Mouse (Mus musculus) testis, adult 2 months (tissue): Measurements from ENCODE around the gene Ppa2. TPM values are rescaled to one million over a fixed set of nuclear protein-coding genes. Genes with fewer than 3 reads are reported as not detected.

ENCODE experiments used
- H3K27ac ChIP-seq: fragments of 200-500 bp; 2 replicates; pipeline ENCODE4 v1.5.1; 2012; ENCODE audit warnings: low read depth, low read length; ENCODE audit not compliant: control insufficient read depth, insufficient read depth
- H3K27me3 ChIP-seq: fragments of 200-500 bp; 2 replicates; pipeline ENCODE4 v1.6.1; 2012; ENCODE audit warnings: mild to moderate bottlenecking, low read length, moderate library complexity; ENCODE audit not compliant: control insufficient read depth, insufficient read depth
- H3K36me3 ChIP-seq: fragments of 200-500 bp; 2 replicates; pipeline ENCODE4 v1.6.1; 2012; ENCODE audit warnings: mild to moderate bottlenecking, low read length; ENCODE audit not compliant: control insufficient read depth, insufficient read depth
- H3K4me1 ChIP-seq: fragments of 200-500 bp; 2 replicates; pipeline ENCODE4 v1.6.1; 2012; ENCODE audit warnings: low read length; ENCODE audit not compliant: control insufficient read depth, insufficient read depth
- H3K4me3 ChIP-seq: fragments of 200-500 bp; 2 replicates; pipeline ENCODE4 v1.5.1; 2012; ENCODE audit warnings: low read depth, mild to moderate bottlenecking, low read length, moderate library complexity, mixed read lengths; ENCODE audit not compliant: control insufficient read depth
- CTCF ChIP-seq: fragments of 200-500 bp; IDR thresholded peaks from 2 replicates; pipeline ENCODE4 v1.5.1; 2012; ENCODE audit warnings: low read depth, mild to moderate bottlenecking, inconsistent platforms, low read length, moderate library complexity; ENCODE audit not compliant: control insufficient read depth, insufficient read depth, insufficient replicate concordance
- POLR2A ChIP-seq: fragments of 200-500 bp; IDR thresholded peaks from 2 replicates; pipeline ENCODE4 v1.6.1; 2012; ENCODE audit warnings: low read depth, mild to moderate bottlenecking, inconsistent platforms, low read length, moderate library complexity; ENCODE audit not compliant: control insufficient read depth
- polyA plus RNA-seq: library from polyadenylated mRNA; depleted of rRNA; stranded (reverse); fragments of >200 nt; gene quantifications from 2 replicates; pipeline ENCODE4 v1.2.3, GENCODE M21; 2012

Gene Ppa2
- polyA plus RNA-seq, 1 experiment: 60.0 TPM

- H3K4me3 ChIP-seq: no peak overlapping the region
- no peaks in the 10 kb centered on the region for H3K36me3 ChIP-seq
- H3K27me3 ChIP-seq: no peaks in the 10 kb centered on the region
- no peak overlapping the region for H3K27ac ChIP-seq
- H3K4me1 ChIP-seq: no peaks in the 10 kb centered on the region
- TF ChIP-seq POLR2A (no peak), CTCF (no peak)
Measured at GRCm38 (mm10) chr3:133338851-133339356, 29.0 kb downstream of the Ppa2 start.

GRCm38 (mm10) chr3:133339411-133339823, 29.5 kb downstream of the Ppa2 start:
- Histone ChIP-seq H3K4me3 (no peak overlapping the region), H3K27ac (no peak overlapping the region), H3K4me1 (no peaks in the 10 kb centered on the region), H3K36me3 (no peaks in the 10 kb centered on the region), H3K27me3 (no peaks in the 10 kb centered on the region)
- TF ChIP-seq POLR2A (no peak), CTCF (no peak)

- no peaks in the 10 kb centered on the region for H3K27me3 ChIP-seq
- TF ChIP-seq POLR2A (no peak), CTCF (no peak)
Measured at GRCm38 (mm10) chr3:133341106-133341505, 31.2 kb downstream of the Ppa2 start.

GRCm38 (mm10) chr3:133347535-133347934, 37.6 kb downstream of the Ppa2 start:
- Histone ChIP-seq H3K4me3 (no peak overlapping the region), H3K27me3 (no peaks in the 10 kb centered on the region), H3K36me3 (no peaks in the 10 kb centered on the region; the same call in 1 of the 2 replicates), H3K4me1 (no peaks in the 10 kb centered on the region), H3K27ac (no peak overlapping the region)
- TF ChIP-seq POLR2A (no peak), CTCF (no peak)

More at GRCm38 (mm10) chr3:133341106-133341505, 31.2 kb downstream of the Ppa2 start:
- Histone ChIP-seq H3K36me3 (no peaks in the 10 kb centered on the region), H3K4me3 (no peak overlapping the region), H3K4me1 (no peaks in the 10 kb centered on the region), H3K27ac (no peak overlapping the region)

- H3K4me3 ChIP-seq: no peak overlapping the region
- no peak overlapping the region for H3K27ac ChIP-seq
- no peaks in the 10 kb centered on the region; the same call in 1 of the 2 replicates for H3K36me3 ChIP-seq
- no peaks in the 10 kb centered on the region for H3K27me3 ChIP-seq
- H3K4me1 ChIP-seq: no peaks in the 10 kb centered on the region
- TF ChIP-seq POLR2A: no peak
- TF ChIP-seq CTCF: no peak
Measured at GRCm38 (mm10) chr3:133348847-133349246, 38.9 kb downstream of the Ppa2 start.

GRCm38 (mm10) chr3:133357426-133357974, 47.6 kb downstream of the Ppa2 start:
- H3K27me3 ChIP-seq: no peaks in the 10 kb centered on the region
- H3K27ac ChIP-seq: no peak overlapping the region
- H3K36me3 ChIP-seq: no peaks in the 10 kb centered on the region; the same call in 1 of the 2 replicates
- TF ChIP-seq CTCF (no peak), POLR2A (no peak)
- no peaks in the 10 kb centered on the region for H3K4me1 ChIP-seq
- no peak overlapping the region for H3K4me3 ChIP-seq

- Histone ChIP-seq H3K27ac (no peak overlapping the region), H3K4me3 (no peak overlapping the region), H3K27me3 (no peaks in the 10 kb centered on the region), H3K4me1 (no peaks in the 10 kb centered on the region), H3K36me3 (no peaks in the 10 kb centered on the region; the same call in 1 of the 2 replicates)
- TF ChIP-seq CTCF: no peak
Measured at GRCm38 (mm10) chr3:133357977-133358376, 48.1 kb downstream of the Ppa2 start.
